Mouse (Mus musculus): ENCODE measurements around the gene Camsap3. TPM values are rescaled to one million over a fixed set of nuclear protein-coding genes. Genes with fewer than 3 reads are reported as not detected.
"Not testable (repeated sequence)": the region's sequence is repeated elsewhere in the genome, so short reads cannot be mapped to it uniquely, and the experiment has no call there.

Camsap3 gene
- 10 to 100 TPM; 45.8 to 45.9 TPM for total RNA-seq (2021)
- long read RNA-seq, experiment 1, partial matches to known transcripts = 10 of 21 reads
- long read RNA-seq, experiment 1, other reads (novel, unspliced or antisense) = 7 of 21 reads
- long read RNA-seq, experiment 2, partial matches to known transcripts = 8 of 17 reads
- long read RNA-seq, experiment 2, other reads (novel, unspliced or antisense) = 5 of 17 reads

DNA sequence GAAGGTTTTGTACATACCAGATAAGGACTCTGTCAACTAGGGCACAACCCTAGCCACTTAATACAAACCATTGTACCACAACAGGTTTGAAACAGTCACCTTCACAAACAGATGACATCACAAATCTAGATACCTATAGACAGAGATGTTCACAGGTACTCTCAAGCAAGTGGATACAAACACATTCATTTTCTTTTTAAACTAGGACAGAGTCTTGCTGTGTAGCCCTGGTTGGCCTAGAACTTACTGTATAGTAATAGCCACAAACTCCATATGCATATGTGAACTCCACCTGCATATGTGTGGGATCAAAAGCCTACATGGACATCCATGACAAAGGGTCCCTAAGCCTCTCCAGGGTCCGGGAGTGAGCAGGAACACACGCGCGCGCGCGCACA lies at the start of gene Camsap3:
Gene Camsap3, plus strand, starts transcription at position 301 of the 398 bp plus-strand sequence.
- intact Hi-C loops (cut with DNase I) = no loop called here
- DNase-seq (ENCODE audit: low spot score in 2 of 2) = no peak

DNA sequence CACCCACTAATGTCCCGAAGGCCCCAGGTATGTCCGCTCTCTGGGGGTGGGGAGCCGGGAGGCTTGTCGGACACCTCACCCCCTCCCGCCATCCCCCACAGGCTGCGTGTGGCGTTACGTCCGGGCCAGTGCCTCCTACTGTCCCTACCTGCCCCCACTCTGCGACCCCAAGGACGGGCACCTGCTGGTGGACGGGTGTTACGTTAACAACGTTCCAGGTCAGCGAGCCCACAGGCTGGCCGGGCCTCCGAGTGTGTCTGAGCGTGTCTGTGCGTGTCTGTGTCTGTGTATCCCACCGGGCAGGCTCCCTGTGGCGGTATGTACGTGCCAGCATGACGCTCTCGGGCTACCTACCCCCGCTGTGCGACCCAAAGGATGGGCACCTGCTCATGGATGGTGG lies 49.4 kb upstream of the Camsap3 start:
- DNase-seq (ENCODE audit: low spot score in 2 of 2) = no peak
- intact Hi-C loops (cut with DNase I) = no loop called here

DNA sequence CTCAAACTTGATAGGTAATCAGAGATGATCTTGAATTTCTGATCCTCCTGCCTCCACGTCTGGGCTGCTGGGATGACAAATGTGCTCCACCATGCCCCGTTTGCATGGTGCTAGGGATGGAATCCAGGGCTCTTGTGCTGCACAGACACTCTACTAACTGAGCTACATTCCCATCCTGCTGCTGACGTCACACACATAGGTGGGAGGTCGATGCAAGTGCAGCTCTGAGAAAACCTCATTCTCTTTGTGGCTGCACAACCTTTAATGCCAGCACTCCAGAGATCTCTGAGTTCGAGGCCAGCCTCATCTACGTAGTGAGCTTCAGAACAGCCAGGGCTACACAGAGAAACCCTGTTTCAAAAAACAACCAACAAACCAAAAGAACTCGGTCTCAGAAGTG lies 47.9 kb upstream of the Camsap3 start:
- intact Hi-C loops (cut with DNase I) = no loop called here
- no peak for DNase-seq (ENCODE audit: low spot score in 2 of 2)

DNA sequence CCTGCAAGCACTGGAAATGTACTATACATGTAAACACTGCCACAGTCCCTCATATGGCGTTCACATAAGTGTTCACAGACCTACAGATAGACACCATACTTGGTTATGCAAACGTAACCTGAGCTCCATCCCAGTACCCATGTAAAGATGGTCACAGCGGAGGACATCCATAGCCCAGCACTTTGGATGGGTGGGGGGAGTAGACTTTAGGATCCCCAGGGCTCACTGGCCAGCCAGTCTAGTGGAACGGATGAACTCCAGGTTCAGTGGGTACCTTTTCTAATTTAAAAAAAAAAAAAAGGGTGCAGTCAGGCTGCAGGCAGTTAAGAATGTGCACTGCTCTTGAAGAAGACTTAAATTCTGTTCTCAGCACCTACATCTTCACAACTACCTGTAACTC lies 47.0 kb upstream of the Camsap3 start:
- DNase-seq (ENCODE audit: low spot score in 2 of 2) = no peak
- intact Hi-C loops (cut with DNase I) = no loop called here

DNA sequence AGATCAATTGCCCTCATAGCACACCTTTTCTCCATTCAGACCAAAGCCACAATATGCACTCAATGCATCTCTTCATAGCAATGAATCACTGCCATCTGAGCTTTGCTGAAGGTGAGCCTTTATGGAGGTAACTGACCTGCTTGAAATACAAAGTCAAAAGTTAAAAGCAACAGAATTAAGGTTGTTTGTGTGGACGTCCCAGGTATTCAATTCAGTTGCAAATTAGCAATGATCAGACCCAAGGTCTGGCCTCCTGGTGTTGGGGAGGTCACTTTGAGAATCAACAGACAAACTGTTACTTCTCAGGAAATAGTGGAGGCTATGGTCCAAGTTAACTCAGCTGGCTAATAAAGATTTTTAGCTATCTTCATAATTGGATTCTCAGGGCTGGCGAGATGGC lies 40.6 kb upstream of the Camsap3 start:
- intact Hi-C loops (cut with DNase I) = no loop called here
- DNase-seq (ENCODE audit: low spot score in 2 of 2) = no peak

DNA sequence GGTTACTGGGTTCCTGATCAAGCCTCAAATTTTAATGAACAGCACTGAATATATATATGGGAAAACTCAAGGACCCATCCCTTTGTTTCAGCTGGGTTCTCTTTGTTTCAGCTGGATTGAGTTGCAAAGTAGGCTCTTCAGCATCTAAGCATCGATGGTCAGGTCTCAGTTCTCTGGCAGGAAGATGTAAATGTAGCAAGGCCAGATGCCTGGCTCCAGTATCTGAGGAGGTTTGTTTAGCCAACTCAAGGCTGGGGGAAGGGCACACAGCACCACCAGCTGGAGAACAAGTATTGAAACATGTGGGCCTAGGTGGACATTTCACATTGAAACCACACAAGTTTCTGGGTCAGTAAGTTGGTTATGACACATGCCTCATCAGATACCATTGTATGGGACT lies 34.9 kb upstream of the Camsap3 start:
- DNase-seq (ENCODE audit: low spot score in 2 of 2) = no peak
- intact Hi-C loops (cut with DNase I) = no loop called here

DNA sequence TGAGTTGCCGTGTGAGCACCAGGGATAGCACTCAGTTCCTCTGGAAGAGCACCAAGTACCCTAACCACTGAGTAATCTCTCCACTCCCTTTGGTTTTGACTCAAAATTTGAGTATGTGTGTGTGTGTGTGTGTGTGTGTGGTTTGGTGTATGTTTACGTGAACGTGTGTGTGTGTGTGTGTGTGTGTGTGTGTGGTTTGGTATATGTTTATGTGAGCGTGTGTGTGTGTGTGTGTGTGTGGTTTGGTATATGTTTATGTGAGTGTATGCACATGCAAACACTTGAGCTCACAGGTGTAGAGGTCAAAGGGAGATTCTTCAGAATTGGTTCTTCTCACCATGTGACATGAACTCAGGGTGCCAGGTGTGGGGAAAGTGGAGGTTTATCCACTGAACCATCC lies 31.0 kb upstream of the Camsap3 start:
- DNase-seq (ENCODE audit: low spot score in 2 of 2) = no peak
- intact Hi-C loops (cut with DNase I) = no loop called here

DNA sequence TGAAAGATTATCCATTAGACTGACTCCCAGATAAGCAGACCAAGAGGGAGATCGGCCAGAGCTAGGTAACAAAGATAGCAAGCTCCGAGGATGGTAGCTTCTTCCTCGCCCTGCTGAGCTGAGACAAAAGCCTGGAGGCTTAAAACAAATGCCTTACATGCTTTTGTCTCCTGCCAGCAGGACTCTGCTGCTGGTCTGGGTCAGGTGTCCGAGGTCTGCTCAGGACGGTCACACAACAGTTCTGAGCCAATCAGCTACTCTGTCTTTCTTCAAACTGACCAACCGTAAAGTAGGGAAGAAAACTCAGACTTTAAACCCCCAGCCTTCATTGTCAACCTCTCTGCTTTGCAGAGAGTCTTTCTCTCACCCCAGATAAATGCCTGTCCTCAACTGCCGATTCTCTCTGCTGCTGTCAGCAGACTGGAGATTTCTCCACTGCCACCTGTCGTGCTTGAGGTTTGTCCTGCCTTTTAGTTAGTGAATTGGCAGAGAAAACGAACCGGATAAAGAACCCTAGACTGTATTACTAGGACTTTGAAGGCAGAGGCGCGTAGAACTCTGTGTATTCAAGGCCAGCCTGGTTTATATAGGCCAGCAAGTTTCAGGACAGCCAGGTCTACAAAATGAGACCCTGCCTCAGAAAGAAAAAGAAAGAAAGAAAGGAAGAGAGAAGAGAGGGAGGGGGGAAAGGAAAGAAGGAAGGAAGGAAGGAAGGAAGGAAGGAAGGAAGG lies 19.3 kb upstream of the Camsap3 start, which contains the start of gene C330021F23Rik:
Gene C330021F23Rik, plus strand, starts transcription at position 350 of the 731 bp plus-strand sequence.
- intact Hi-C loops (cut with DNase I) = no loop called here
- DNase-seq (ENCODE audit: low spot score in 2 of 2) = no peak

DNA sequence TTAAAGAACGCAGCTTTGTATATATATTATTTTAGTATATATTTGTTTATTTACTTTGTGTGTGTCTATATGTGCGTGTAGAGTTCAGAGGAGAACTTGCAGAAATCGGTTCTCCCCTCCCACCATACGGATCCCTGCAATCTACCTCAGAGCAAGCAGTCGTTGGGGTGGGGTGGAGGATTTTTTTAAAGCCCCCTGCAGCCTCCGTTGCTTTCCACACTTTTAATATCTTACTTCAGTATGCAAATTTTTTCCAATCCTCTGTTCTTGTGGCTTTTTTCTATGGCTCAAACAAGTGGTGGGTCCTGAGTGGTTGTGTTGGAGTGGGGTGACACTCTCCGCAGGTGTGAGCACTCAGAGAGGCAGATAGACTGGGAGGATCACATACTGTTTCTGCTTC lies 18.7 kb upstream of the Camsap3 start:
- intact Hi-C loops (cut with DNase I) = no loop called here
- DNase-seq (ENCODE audit: low spot score in 2 of 2) = no peak

DNA sequence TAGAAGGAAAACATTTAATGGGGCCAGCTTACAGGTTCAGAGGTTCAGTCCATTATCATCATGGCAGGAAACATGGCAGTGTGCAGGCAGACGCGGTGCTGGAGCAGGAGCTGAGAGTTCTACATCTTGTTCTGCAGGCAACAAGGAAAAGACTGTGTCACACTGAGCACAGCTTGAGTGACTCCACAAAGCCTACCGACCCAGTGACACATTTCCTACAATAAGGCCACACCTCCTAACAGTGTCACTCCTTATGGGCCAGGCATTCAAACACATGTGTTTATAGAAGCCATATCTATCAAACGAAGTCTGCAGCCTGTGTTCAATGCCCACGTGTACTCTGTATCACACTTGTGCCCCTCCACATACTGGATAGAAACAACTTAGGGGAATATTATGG lies 17.3 kb upstream of the Camsap3 start:
- DNase-seq (ENCODE audit: low spot score in 2 of 2) = no peak
- intact Hi-C loops (cut with DNase I) = no loop called here

DNA sequence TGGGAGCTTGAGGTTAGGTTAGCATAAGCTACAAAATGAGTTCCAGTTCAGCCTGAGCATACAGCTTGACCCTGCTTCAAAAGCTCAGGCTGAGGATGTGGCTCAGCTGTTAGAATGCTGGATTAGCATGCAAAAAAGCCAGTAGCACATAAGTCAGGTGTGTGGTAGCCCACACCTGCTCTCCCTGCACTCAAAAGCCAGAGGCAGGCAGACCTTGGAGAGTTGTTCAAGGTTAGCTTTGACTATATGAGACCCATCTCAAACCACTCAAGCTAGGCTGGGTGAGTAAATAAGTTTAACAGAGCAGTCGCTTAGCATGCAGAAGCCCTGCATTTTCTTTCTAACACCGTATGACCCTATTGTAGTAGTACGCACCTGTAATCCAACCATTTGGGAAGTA lies 12.5 kb upstream of the Camsap3 start:
- DNase-seq (ENCODE audit: low spot score in 2 of 2) = no peak
- intact Hi-C loops (cut with DNase I) = no loop called here

DNA sequence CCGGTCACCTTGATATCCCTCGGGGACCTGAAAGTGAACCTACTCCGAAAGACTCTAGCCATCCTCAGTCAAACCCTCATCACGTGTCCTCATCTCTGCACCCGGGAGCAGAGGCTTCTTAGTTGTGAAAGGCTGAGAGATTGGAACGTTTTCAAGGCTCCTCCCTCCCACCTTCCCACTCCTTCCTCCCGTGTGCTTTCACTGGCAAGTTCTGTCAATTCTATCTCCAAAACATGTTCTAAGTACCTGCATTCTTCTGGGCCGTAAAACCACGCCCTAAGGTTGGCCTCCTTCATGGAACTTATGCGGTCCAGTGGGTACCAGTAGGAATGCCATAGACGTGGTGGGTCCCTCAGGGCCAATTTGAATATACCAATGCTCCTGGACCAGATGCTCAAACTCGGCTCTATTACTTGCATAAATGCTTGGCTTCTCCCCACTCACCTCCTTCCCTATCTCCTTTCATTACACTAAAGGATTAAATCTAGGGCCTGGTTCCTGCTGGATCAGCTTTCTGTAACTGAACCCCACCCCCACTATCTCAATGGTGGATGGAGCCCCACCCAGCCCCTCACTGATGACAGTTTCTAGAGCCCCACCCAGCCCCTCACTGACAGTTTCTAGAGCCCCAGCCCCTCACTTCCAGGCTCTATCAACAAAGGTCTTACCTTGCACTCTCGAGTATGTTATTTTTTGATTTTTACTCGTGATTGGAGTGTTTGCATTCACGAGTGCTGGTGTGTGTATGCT lies 10.7 kb upstream of the Camsap3 start:
- DNase-seq (ENCODE audit: low spot score in 2 of 2) = no peak
- intact Hi-C loops (cut with DNase I) = no loop called here

DNA sequence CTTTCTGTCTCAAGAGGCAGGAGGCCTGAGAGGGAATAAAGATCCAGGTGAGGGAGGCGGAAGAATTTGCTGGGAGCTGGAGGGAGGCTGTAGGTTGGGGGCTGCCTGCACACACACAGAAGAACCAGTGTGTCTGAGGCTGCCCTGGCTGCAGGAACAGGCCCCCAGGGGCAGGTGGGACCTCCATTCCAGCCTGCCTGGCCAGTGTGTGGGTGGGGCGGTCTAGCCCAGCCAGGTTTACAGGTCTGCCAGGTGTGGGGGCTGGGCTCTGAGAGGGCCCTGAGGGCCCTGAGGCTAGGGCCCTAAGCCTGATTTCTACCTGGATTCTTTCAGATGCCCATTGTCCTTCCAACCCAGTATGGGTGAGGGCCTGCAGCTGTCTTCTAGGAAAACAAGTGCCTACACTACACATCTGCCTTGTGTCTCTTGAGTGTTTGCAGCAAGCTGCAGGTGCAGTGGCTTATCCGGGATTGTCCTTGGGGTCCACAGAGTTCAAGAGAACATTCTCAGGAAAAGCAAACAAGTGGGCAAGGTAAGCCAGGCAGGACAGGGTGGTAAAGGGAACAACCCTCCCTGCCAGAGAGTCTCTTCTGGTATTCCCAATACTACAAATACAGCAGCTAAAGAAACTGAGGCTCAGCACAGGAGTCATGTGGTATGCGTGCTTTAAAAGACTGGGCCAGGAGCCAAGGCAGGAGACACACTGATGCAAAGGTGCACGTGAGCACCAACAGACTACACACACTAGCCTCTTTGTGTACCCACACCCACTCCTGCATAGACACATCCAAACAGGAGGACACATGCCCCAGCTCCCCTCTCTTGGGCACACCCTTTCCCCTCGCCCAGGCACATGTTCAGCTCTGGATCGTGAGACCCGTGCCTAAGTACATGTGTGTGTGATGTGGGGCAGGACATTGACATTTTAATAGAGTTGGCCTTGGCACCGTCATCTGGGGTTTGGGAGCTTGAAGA lies 7.4 kb upstream of the Camsap3 start:
- intact Hi-C loops (cut with DNase I) = no loop called here
- no peak for DNase-seq (ENCODE audit: low spot score in 2 of 2)

DNA sequence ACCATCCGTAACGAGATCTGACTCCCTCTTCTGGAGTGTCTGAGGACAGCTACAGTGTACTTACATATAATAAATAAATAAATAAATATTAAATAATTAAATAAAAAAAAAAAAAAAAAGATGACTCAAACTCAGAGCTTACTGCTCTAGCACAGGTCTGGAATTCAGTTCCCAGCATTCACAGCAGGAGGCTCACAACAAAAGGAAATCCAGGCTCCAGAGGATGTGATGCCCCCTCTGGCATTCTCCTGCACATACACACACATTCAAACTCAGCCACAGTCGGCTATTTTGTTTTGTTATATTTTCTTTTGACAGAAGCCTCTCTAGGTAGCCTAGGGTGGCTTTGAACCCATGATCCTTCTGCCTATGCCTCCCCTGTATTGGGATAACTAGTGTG lies 5.1 kb upstream of the Camsap3 start:
- DNase-seq (ENCODE audit: low spot score in 2 of 2); intact Hi-C loops (cut with DNase I): not testable (repeated sequence)

DNA sequence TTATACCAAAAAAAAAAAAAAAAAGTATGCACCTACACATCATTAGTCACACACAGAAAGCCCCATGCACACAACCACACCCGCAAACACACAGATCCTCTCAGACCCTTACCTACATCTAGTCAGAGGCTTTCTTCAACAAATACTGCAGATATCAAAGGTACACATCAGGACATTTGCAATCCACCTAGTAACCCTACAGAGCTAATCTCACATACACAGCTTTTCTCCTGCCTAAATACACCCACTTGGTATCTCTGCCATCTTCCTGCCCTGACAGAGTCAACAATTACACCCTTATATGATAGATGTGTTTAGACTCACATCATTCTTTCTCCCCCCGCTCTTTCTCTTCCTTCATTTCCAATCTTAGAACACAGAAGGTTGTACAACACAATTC lies 641 bp upstream of the Camsap3 start:
- DNase-seq (ENCODE audit: low spot score in 2 of 2) = no peak

DNA sequence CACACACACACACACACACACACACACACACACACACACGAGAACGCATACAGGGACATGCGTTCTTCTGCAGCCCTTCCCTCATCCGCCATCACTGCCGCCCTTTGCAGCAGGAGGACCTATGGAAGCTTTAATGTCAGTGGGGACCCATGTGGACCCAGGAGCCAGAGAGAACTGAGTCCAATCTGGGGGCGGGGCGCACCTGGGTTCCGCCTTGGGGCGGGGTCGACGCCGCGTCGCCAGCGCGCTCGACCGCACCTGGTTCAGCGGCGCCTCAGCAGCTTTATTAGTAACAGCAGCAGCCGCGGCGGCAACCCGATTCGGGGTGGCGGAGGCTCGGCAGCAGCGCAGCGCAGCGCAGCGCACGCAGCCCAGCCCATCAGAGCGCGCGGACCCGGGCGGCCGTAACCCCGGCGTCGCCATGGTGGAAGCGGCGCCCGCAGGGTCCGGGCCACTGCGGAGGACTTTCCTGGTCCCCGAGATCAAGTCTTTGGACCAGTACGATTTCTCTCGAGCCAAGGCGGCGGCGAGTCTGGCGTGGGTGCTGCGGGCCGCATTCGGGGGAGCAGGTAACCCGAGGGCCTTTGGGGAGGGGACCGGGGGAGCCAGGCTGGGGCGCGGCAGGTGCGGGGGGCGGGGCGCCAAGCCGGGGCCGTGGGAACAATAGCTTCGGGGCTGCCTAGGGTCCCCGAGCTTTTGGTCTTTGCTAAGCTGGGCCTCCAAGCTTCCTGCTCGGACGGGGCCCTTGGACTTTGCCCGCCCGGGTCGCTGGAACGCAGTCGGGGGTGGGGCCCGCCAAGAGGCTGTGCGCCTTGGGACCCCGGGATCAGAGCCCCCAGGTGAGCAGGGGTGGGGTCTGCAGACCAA lies 531 bp downstream of the Camsap3 start:
- intact Hi-C loops (cut with DNase I) = no loop called here
- DNase-seq (ENCODE audit: low spot score in 2 of 2) = peak; percentile 71 to 75

More for the DNA sequence above, 641 bp upstream of the Camsap3 start:
- intact Hi-C loops (cut with DNase I) = no loop called here

DNA sequence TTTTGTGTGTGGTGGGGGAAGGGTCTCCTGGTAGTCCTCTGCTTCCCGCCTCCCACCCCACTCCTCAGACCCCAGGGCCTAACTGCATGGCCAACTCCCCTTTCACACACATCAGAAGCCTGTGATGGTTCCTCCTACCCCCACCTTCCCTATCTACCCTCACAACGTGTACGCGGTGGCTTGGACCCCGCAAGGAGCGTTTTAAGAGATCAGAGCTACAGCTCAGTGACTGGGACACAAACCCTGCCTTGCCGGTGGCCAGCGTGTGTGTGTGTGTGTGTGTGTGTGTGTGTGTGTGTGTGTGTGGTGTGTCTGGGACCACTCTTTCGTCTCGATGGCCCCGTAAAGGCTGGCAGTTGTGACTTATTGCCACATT lies 1.2 kb downstream of the Camsap3 start:
- intact Hi-C loops (cut with DNase I) = no loop called here
- DNase-seq (ENCODE audit: low spot score in 2 of 2) = peak in 1 of 2 experiments; percentile 21

DNA sequence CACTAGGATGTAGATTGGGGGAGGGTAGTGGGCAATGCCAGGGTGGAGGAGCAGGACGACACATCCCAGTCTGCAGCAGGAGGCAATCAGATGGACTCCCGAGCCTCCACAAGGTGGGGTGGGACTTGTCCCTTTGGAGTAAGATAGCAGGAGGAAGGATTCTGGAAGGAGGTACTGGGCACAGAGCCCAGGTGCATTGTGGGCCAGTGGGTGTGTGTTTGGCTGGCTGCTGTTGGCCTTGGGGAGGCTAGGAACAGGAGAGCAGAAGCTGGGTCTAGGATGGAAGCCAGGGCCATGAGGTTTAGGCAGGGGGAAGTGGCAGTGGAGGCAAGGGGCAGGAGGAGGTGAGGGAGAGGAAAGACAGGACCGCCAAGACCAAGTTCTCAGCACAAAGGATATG lies 6.4 kb downstream of the Camsap3 start:
- intact Hi-C loops (cut with DNase I) = no loop called here
- no peak for DNase-seq (ENCODE audit: low spot score in 2 of 2)

DNA sequence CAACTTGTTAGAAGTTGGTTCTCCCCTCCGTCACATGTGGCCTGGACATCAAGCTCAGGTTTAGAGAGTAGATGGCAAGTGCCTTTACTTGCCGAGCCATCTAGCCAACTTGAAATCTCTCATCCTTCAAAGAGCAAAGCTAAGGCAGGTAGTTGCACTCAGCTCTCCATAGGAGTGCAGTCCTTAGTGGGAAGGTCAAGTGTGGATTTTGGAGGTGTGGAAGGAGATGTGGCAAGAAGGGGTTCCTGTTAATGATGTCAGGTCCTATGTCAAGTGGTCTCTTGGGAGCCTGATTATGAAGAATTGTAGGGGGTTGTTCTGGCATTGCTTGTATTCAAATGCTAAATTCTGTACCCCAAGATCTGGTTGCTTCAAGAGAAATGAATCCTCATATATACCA lies 7.4 kb downstream of the Camsap3 start:
- intact Hi-C loops (cut with DNase I) = no loop called here
- DNase-seq (ENCODE audit: low spot score in 2 of 2) = no peak

Measured in left cerebral cortex, postnatal 14 days (tissue).